Comparison of ENCODE assay signal across 8 mouse cellular contexts in genomic region chr1:170996753-170997152, GRCm38 (mm10). TPM values are rescaled to one million over a fixed set of nuclear protein-coding genes. Genes with fewer than 3 reads are reported as not detected.
DNase-seq lines count a peak whose midpoint lies in the region; TF ChIP-seq lines count a peak whose summit lies in the region.
"Had no signal": no experiment of that assay in that cellular context is flagged by ENCODE, and none has a peak within 500 bp of the region (broad histone marks: within the 10 kb centered on the region; RNA-seq: fewer than 3 reads in every experiment).

No protein-coding gene starts in this region.

- peak; percentile 83 for TF ChIP-seq RAD21 in CH12.LX (IDR thresholded peaks at IDR 0.05; ENCODE audit: low read depth, low read length)

- H3K27ac ChIP-seq in CH12.LX (ENCODE audit: insufficient read depth, low read depth): no peak overlapping the region
- H3K27ac ChIP-seq: limb, embryonic 12.5 days had no signal

- no peaks in the 10 kb centered on the region for H3K36me3 ChIP-seq in CH12.LX (replicated peaks in 1 of 2; ENCODE audit: control insufficient read depth in 1 of 2, insufficient read depth in 1 of 2, low read length in 1 of 2)
- H3K36me3 ChIP-seq: limb, embryonic 12.5 days had no signal

- dilution Hi-C loops in CH12.LX (cut with MboI; ENCODE audit: extremely low pct_ligation_motif_present, extremely low pct_unique_long_range_greater_than_20kb, low sequenced_read_pairs): no loop called here

- peak; percentile 78 for DNase-seq in B cell, adult 2 months
- DNase-seq in CH12.LX (ENCODE audit: extremely low read depth): peak; percentile 78
- peak; percentile 50 for DNase-seq in c-Kit-positive CD71-positive TER-119-negative erythroid progenitor cells, embryonic 14.5 days (ENCODE audit: low read depth)
- DNase-seq in frontal cortex, postnatal 36 days (ENCODE audit: low spot score in 2 of 2): peak; percentile 55 to 64
- DNase-seq in kidney, postnatal 25 days: peak; percentile 70 to 74
- DNase-seq in lung, postnatal 10 days: peak; percentile 74
- peak; percentile 33 for DNase-seq in right cerebral cortex, postnatal 4 days

- in situ Hi-C loops in CH12.LX (cut with MboI; ENCODE audit: low pct_ligation_motif_present, low pct_unique_long_range_greater_than_20kb, low sequenced_read_pairs): loop anchor here (25.0 kb wide), 1 partner anchor 359 kb away; the partner anchor contains the start of gene Olfml2b

- H3K4me3 ChIP-seq in CH12.LX (replicated peaks in 1 of 3; ENCODE audit: low read depth in 2 of 3, low read length in 2 of 3, poor library complexity in 1 of 3): no peak overlapping the region
- H3K4me3 ChIP-seq: limb, embryonic 12.5 days had no signal

- no peak for TF ChIP-seq POLR2A in CH12.LX (IDR thresholded peaks at IDR 0.05; ENCODE audit: low read depth, low read length)

- H3K4me2 ChIP-seq in CH12.LX (ENCODE audit: insufficient read depth, low read depth, poor library complexity, severe bottlenecking): no peak overlapping the region
- H3K4me2 ChIP-seq: limb, embryonic 12.5 days had no signal

- TF ChIP-seq CTCF in CH12.LX (conservative IDR thresholded peaks at IDR 0.05 in 1 of 2, IDR thresholded peaks at IDR 0.05 in 1 of 2; ENCODE audit: low read depth in 2 of 2, low read length in 2 of 2): peak; percentile 77 to 89

- H3K9me3 ChIP-seq in CH12.LX (replicated peaks; ENCODE audit: low read length): no peaks in the 10 kb centered on the region
- H3K9me3 ChIP-seq: limb, embryonic 12.5 days had no signal

- no peak overlapping the region for H3K9ac ChIP-seq in CH12.LX (ENCODE audit: insufficient read depth, low read depth)
- H3K9ac ChIP-seq: limb, embryonic 12.5 days had no signal

- no peaks in the 10 kb centered on the region for H3K27me3 ChIP-seq in CH12.LX (replicated peaks)
- H3K27me3 ChIP-seq: limb, embryonic 12.5 days had no signal

- H3K79me2 ChIP-seq in CH12.LX (replicated peaks; ENCODE audit: control insufficient read depth, extremely low read depth, insufficient read depth, poor library complexity, severe bottlenecking): no peaks in the 10 kb centered on the region

- peaks cover 3 to 39% of the 10 kb centered on the region in 2 experiments for H3K4me1 ChIP-seq in CH12.LX (ENCODE audit: control insufficient read depth in 1 of 2, insufficient read depth in 2 of 2)
- H3K4me1 ChIP-seq: limb, embryonic 12.5 days had no signal

- TF ChIP-seq EP300 in CH12.LX (IDR thresholded peaks at IDR 0.05; ENCODE audit: low read length): no peak

TF ChIP-seq in CH12.LX, 34 proteins besides CTCF, POLR2A, EP300 and RAD21:
- no peak for TF ChIP-seq KAT2A (IDR thresholded peaks at IDR 0.05; ENCODE audit: insufficient replicate concordance, low read length)
- TF ChIP-seq MAZ (IDR thresholded peaks at IDR 0.05; ENCODE audit: low read depth, low read length): no peak
- no peak for TF ChIP-seq POLR2AphosphoS2 (IDR thresholded peaks at IDR 0.05; ENCODE audit: low read depth, low read length)
- TF ChIP-seq IRF4 (IDR thresholded peaks at IDR 0.05; ENCODE audit: low read depth, low read length): peak; percentile 44; the same call in 1 of the 2 replicates
- no peak for TF ChIP-seq MXI1 (IDR thresholded peaks at IDR 0.05; ENCODE audit: low read depth, low read length)
- 0 out of 2 replicates have a peak, but pooled peaks have one; percentile 17 for TF ChIP-seq MEF2A (IDR thresholded peaks at IDR 0.05; ENCODE audit: borderline replicate concordance, low read depth, low read length)
- TF ChIP-seq JUND (conservative IDR thresholded peaks at IDR 0.05; ENCODE audit: low read depth, low read length): no peak
- TF ChIP-seq ZC3H11A (IDR thresholded peaks at IDR 0.05; ENCODE audit: low read depth, low read length): peak; percentile 74
- TF ChIP-seq PAX5 (IDR thresholded peaks at IDR 0.05; ENCODE audit: low read length): no peak
- TF ChIP-seq HCFC1 (IDR thresholded peaks at IDR 0.05; ENCODE audit: low read depth, low read length): no peak
- no peak for TF ChIP-seq CHD1 (IDR thresholded peaks at IDR 0.05; ENCODE audit: low read depth, low read length)
- no peak for TF ChIP-seq BHLHE40 (IDR thresholded peaks at IDR 0.05; ENCODE audit: low read depth, low read length)
- no peak for TF ChIP-seq TCF12 (IDR thresholded peaks at IDR 0.05; ENCODE audit: low read depth, low read length)
- no peak for TF ChIP-seq TBP (conservative IDR thresholded peaks at IDR 0.05; ENCODE audit: low read depth, low read length)
- peak; percentile 34; the same call in 1 of the 2 replicates for TF ChIP-seq ZNF384 (IDR thresholded peaks at IDR 0.05; ENCODE audit: low read depth, low read length)
- TF ChIP-seq USF1 (IDR thresholded peaks at IDR 0.05; ENCODE audit: low read depth, low read length): no peak
- TF ChIP-seq SIN3A (IDR thresholded peaks at IDR 0.05; ENCODE audit: low read length): no peak
- TF ChIP-seq JUN (IDR thresholded peaks at IDR 0.05; ENCODE audit: insufficient read depth, low read depth, low read length): no peak
- no peak for TF ChIP-seq GABPA (IDR thresholded peaks at IDR 0.05; ENCODE audit: insufficient replicate concordance, low read depth, low read length)
- no peak for TF ChIP-seq ZKSCAN1 (IDR thresholded peaks at IDR 0.05; ENCODE audit: borderline replicate concordance, low read depth, low read length)
- no peak for TF ChIP-seq UBTF (IDR thresholded peaks at IDR 0.05; ENCODE audit: low read depth, low read length)
- no peak for TF ChIP-seq USF2 (conservative IDR thresholded peaks at IDR 0.05; ENCODE audit: low read depth, low read length)
- TF ChIP-seq MAX (IDR thresholded peaks at IDR 0.05; ENCODE audit: low read length): no peak
- 0 out of 2 replicates have a peak, but pooled peaks have one; percentile 39 for TF ChIP-seq MYC (IDR thresholded peaks at IDR 0.05; ENCODE audit: low read depth, low read length)
- TF ChIP-seq MAFK (IDR thresholded peaks at IDR 0.05; ENCODE audit: insufficient replicate concordance, low read length): no peak
- TF ChIP-seq SMC3 (IDR thresholded peaks at IDR 0.05; ENCODE audit: low read depth, low read length): peak; percentile 89
- TF ChIP-seq E2F4 (IDR thresholded peaks at IDR 0.05; ENCODE audit: insufficient replicate concordance, low read depth, low read length): no peak
- TF ChIP-seq ELF1 (IDR thresholded peaks at IDR 0.05; ENCODE audit: low read depth, low read length): peak; percentile 10; the same call in 1 of the 2 replicates

RNA-seq across cellular contexts. Expression of gene Fcgr2b, which starts 20.4 kb away (rescaled TPM):
- total RNA-seq in CH12.LX (2012; rRNA removed) (20.2 and 31.8 TPM in 2 replicates), CH12.LX (2014; rRNA removed) (29.5 and 31.1 TPM in 2 replicates)
- polyA plus RNA-seq in CH12.LX (2012; ENCODE audit: insufficient read length, low read depth): 36.1 and 44.3 TPM in 2 replicates

RNA-seq across cellular contexts. Expression of gene Fcgr4, which starts 22.0 kb away (rescaled TPM):
- 48.4 and 56.8 TPM in 2 replicates for total RNA-seq in CH12.LX (2012; rRNA removed)
- total RNA-seq in CH12.LX (2014; rRNA removed): 41.8 and 50.2 TPM in 2 replicates
- polyA plus RNA-seq in CH12.LX (2012; ENCODE audit: insufficient read length, low read depth): 46.7 and 52.8 TPM in 2 replicates
